Mouse (Mus musculus) erythroblast, embryonic 14.5 days (primary cell): Measurements from ENCODE around the gene Tex9.

ENCODE experiments used
- GATA1 ChIP-seq: IDR thresholded peaks from 2 replicates; pipeline ENCODE4 v1.6.1; 2012; ENCODE audit warnings: low read length, inconsistent platforms, mixed read lengths
- TAL1 ChIP-seq: IDR thresholded peaks from 3 replicates; pipeline ENCODE4 v1.6.1; 2012; ENCODE audit warnings: low read length, inconsistent platforms, mixed read lengths

GRCm38 (mm10) chr9:72458233-72458632 is 33.8 kb downstream of the Tex9 start:
- no peak for TF ChIP-seq TAL1
- no peak for TF ChIP-seq GATA1
